Mouse (Mus musculus) myocyte (in vitro differentiated cells): Measurements from ENCODE around the gene Sprr2e. TPM values are rescaled to one million over a fixed set of nuclear protein-coding genes. Genes with fewer than 3 reads are reported as not detected.

Experiments used
- H3K27me3 ChIP-seq: one replicate; pipeline ENCODE4 v1.6.1; 2011; ENCODE audit not compliant: control insufficient read depth, insufficient read depth, insufficient read length
- H3K36me3 ChIP-seq: one replicate; pipeline ENCODE4 v1.6.1; 2011; ENCODE audit not compliant: control insufficient read depth, insufficient read depth
- H3K4me2 ChIP-seq: one replicate; pipeline ENCODE4 v1.6.1; 2011; ENCODE audit warnings: low read depth, control low read depth
- H3K4me3 ChIP-seq: one replicate; pipeline ENCODE4 v1.5.1; 2011; ENCODE audit warnings: mild to moderate bottlenecking, control low read depth, moderate library complexity
- H3K79me2 ChIP-seq: one replicate; pipeline ENCODE4 v1.6.1; 2011; ENCODE audit not compliant: control insufficient read depth, insufficient read depth
- H3ac ChIP-seq: one replicate; pipeline ENCODE4 v1.6.1; 2011; ENCODE audit not compliant: control insufficient read depth, insufficient read length
- CEBPB ChIP-seq: IDR thresholded peaks from 2 replicates; pipeline ENCODE4 v1.6.1; 2011; ENCODE audit warnings: mild to moderate bottlenecking, moderate library complexity; ENCODE audit not compliant: poor library complexity, insufficient read depth, severe bottlenecking
- E2F4 ChIP-seq: IDR thresholded peaks from one replicate; pipeline ENCODE4 v1.6.1; 2011; ENCODE audit warnings: mild to moderate bottlenecking, control low read depth, moderate library complexity; ENCODE audit not compliant: insufficient read depth
- MAX ChIP-seq: IDR thresholded peaks from one replicate; pipeline ENCODE4 v1.6.1; 2011; ENCODE audit warnings: low read depth, mild to moderate bottlenecking, control low read depth
- MYOD1 ChIP-seq, 3 experiments: IDR thresholded peaks; one replicate each; pipeline ENCODE4 v1.6.1; 2011; ENCODE audit warnings: control low read depth in 2 of 3, low read depth in 2 of 3, mild to moderate bottlenecking in 2 of 3, moderate library complexity in 1 of 3; ENCODE audit not compliant: insufficient read length in 2 of 3, control insufficient read depth in 1 of 3
- MYOG ChIP-seq, 3 experiments: IDR thresholded peaks; one replicate each; pipeline ENCODE4 v1.6.1; 2011; ENCODE audit warnings: control low read depth in 2 of 3, low read depth in 2 of 3, mild to moderate bottlenecking in 2 of 3; ENCODE audit not compliant: insufficient read length in 2 of 3, control insufficient read depth in 1 of 3, insufficient read depth in 1 of 3
- POLR2A ChIP-seq: IDR thresholded peaks from one replicate; pipeline ENCODE4 v1.6.1; 2011; ENCODE audit warnings: low read depth, mild to moderate bottlenecking, control low read depth, moderate library complexity; ENCODE audit not compliant: insufficient read length
- POLR2AphosphoS2 ChIP-seq: IDR thresholded peaks from one replicate; pipeline ENCODE4 v1.6.1; 2011; ENCODE audit warnings: low read depth, control low read depth; ENCODE audit not compliant: insufficient read length
- REST ChIP-seq: IDR thresholded peaks from one replicate; pipeline ENCODE4 v1.6.1; 2011; ENCODE audit warnings: mild to moderate bottlenecking, control low read depth, moderate library complexity; ENCODE audit not compliant: insufficient read depth, insufficient read length
- SRF ChIP-seq: IDR thresholded peaks from one replicate; pipeline ENCODE4 v1.6.1; 2011; ENCODE audit warnings: low read depth; ENCODE audit not compliant: control insufficient read depth, insufficient read length
- TCF12 ChIP-seq: IDR thresholded peaks from one replicate; pipeline ENCODE4 v1.6.1; 2011; ENCODE audit warnings: mild to moderate bottlenecking, control low read depth; ENCODE audit not compliant: poor library complexity, insufficient read depth, severe bottlenecking
- TCF3 ChIP-seq: IDR thresholded peaks from one replicate; pipeline ENCODE4 v1.6.1; 2011; ENCODE audit warnings: low read depth, control low read depth; ENCODE audit not compliant: insufficient read length
- USF1 ChIP-seq: IDR thresholded peaks from one replicate; pipeline ENCODE4 v1.6.1; 2011; ENCODE audit warnings: low read depth, mild to moderate bottlenecking, control low read depth, moderate library complexity
- polyA plus RNA-seq: library from polyadenylated mRNA; unstranded; fragments of >200 nt; fragmentation: generic; extraction: Trizol; gene quantifications from one replicate; pipeline ENCODE4 v1.2.1, GENCODE M21; 2012; ENCODE audit warnings: missing spikeins

The Sprr2e gene
- polyA plus RNA-seq, 1 experiment, result not detected

DNA sequence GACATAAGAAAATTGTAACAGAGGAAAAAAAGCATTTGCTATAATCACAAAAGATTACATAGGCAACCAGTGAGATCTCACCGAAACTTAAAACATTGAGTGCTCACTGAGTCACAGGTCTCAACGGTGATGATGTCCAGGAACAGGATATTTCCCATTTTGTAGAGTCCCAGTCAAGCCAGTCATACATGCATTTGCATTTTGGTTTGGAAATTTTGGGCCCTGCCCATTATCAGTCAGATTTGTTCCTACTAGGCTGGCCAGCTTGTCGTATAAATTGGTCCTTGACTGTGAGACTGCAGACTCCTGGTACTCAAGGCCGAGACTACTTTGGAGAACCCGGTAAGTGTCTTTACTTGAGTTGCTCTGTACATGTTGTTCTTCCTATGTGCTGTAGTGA lies 13.1 kb upstream of the Sprr2e start, which contains the start of gene Sprr2d:
TSS of gene Sprr2d (plus strand) at position 301 of the 400 bp plus-strand sequence.
- no peak within 1 kb of the TSS for H3K4me2 ChIP-seq
- no peaks in the 10 kb centered on the region for H3K79me2 ChIP-seq
- no peak within 1 kb of the TSS for H3ac ChIP-seq
- no peak within 1 kb of the TSS for H3K4me3 ChIP-seq
- TF ChIP-seq POLR2AphosphoS2, result no peak
- TF ChIP-seq SRF, result no peak
- TF ChIP-seq E2F4, result no peak
- no peak for TF ChIP-seq USF1
- TF ChIP-seq MYOG (IDR thresholded peaks at IDR 0.05; ENCODE audit: control insufficient read depth in 1 of 3, insufficient read depth in 1 of 3, insufficient read length in 2 of 3, low read depth in 2 of 3), result no peak
- TF ChIP-seq POLR2A, result no peak
- TF ChIP-seq MYOD1 (IDR thresholded peaks at IDR 0.05; ENCODE audit: control insufficient read depth in 1 of 3, insufficient read length in 2 of 3, low read depth in 2 of 3), result no peak
- no peak for TF ChIP-seq REST
- TF ChIP-seq CEBPB, result no peak
- no peak for TF ChIP-seq TCF12
- no peak for TF ChIP-seq MAX
- H3K27me3 ChIP-seq, result no peaks in the 10 kb centered on the region
- H3K36me3 ChIP-seq, result no peaks in the 10 kb centered on the region

- H3K79me2 ChIP-seq, result no peaks in the 10 kb centered on the region
- TF ChIP-seq SRF (no peak), MYOD1 (IDR thresholded peaks at IDR 0.05; ENCODE audit: control insufficient read depth in 1 of 3, insufficient read length in 2 of 3, low read depth in 2 of 3) (no peak), TCF12 (no peak), MAX (no peak), TCF3 (no peak), POLR2AphosphoS2 (no peak), USF1 (no peak), E2F4 (no peak)
- no peak overlapping the region for H3ac ChIP-seq
- no peak overlapping the region for H3K4me2 ChIP-seq
- no peaks in the 10 kb centered on the region for H3K36me3 ChIP-seq
- no peak overlapping the region for H3K4me3 ChIP-seq
- no peaks in the 10 kb centered on the region for H3K27me3 ChIP-seq
These were observed 9.7 kb downstream of the Sprr2e start for GRCm38 (mm10) chr3:92361619-92362018.

DNA sequence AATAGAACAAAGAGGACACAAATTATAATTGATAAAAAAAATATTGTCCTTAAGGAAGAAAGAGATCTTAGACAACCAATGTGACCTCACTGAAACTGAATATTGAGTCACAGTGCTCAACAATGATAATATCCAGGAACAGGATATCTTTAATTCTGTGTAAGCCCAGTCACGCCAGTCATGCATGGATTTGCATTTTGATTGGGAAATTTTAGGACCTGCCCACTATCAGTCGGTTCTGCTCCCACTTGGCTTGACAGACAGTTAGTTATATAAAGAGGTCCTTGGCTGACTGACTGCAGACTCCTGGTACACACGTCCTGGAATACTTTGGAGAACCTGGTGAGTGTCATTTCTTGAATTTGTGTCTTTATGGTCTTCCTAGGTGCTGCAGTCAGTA lies 12.9 kb downstream of the Sprr2e start, which contains the start of gene Sprr2f:
TSS of gene Sprr2f (plus strand) at position 301 of the 400 bp plus-strand sequence.
- no peaks in the 10 kb centered on the region for H3K36me3 ChIP-seq
- no peak within 1 kb of the TSS for H3K4me2 ChIP-seq
- H3K4me3 ChIP-seq, result no peak within 1 kb of the TSS
- H3ac ChIP-seq, result no peak within 1 kb of the TSS
- H3K27me3 ChIP-seq, result no peaks in the 10 kb centered on the region
- TF ChIP-seq MYOD1 (IDR thresholded peaks at IDR 0.05; ENCODE audit: control insufficient read depth in 1 of 3, insufficient read length in 2 of 3, low read depth in 2 of 3) (no peak), USF1 (no peak), MYOG (IDR thresholded peaks at IDR 0.05; ENCODE audit: control insufficient read depth in 1 of 3, insufficient read depth in 1 of 3, insufficient read length in 2 of 3, low read depth in 2 of 3) (no peak), TCF3 (no peak), MAX (no peak), POLR2AphosphoS2 (no peak), REST (no peak), CEBPB (no peak), SRF (no peak), POLR2A (no peak), E2F4 (no peak), TCF12 (no peak)
- no peaks in the 10 kb centered on the region for H3K79me2 ChIP-seq

DNA sequence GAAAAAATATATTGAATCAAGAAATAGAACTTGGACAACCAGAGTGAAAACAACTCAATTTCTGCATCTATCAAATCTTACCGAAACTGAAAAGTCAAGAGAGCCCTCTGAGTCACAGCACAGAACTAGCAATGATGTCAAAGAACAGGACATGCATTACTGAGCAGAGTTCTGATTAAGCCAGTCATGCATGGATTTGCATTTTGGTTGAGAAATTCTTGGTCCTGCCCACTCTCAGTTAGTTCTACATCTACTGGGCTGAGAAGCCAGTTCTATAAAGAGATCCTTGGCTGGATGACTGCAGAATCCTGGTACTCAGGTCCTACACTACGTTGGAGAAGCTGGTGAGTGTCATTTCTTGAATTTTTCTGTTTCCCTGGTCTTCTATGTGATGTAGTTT lies 21.7 kb downstream of the Sprr2e start:
- Histone ChIP-seq H3K4me2 (no peak overlapping the region), H3K79me2 (no peaks in the 10 kb centered on the region), H3K27me3 (no peaks in the 10 kb centered on the region), H3ac (no peak overlapping the region), H3K4me3 (no peak overlapping the region), H3K36me3 (no peaks in the 10 kb centered on the region)
- TF ChIP-seq TCF3 (no peak), MAX (no peak), CEBPB (no peak), MYOG (IDR thresholded peaks at IDR 0.05; ENCODE audit: control insufficient read depth in 1 of 3, insufficient read depth in 1 of 3, insufficient read length in 2 of 3, low read depth in 2 of 3) (no peak), POLR2AphosphoS2 (no peak), TCF12 (no peak), POLR2A (no peak), USF1 (no peak), E2F4 (no peak)

DNA sequence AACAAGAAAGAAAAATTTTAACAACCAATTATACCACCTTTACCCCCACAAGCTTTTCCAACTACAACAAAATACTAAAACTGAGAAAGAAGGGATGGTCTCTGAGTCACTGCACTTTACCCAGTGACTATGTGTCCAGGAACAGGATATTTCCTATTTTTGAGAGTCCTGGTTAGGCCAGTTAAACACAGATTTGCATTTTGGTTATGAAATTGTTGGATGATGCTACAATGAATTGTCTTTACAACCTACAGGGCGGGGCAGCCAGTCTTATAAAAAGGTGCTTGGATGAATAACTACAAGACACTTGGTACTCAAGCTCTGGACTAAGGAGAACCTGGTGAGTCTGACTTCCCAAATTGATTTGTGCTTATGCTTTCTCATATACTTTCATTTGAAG lies 33.4 kb downstream of the Sprr2e start, which contains the start of gene Sprr2h:
TSS of gene Sprr2h (plus strand) at position 301 of the 400 bp plus-strand sequence.
- Histone ChIP-seq H3ac (no peak within 1 kb of the TSS), H3K4me3 (no peak within 1 kb of the TSS), H3K36me3 (no peaks in the 10 kb centered on the region), H3K27me3 (no peaks in the 10 kb centered on the region), H3K79me2 (no peaks in the 10 kb centered on the region), H3K4me2 (no peak within 1 kb of the TSS)
- TF ChIP-seq SRF, result no peak
